Mouse (Mus musculus) forebrain, embryonic 14.5 days (tissue): ENCODE measurements around the gene Ptprt. TPM values are rescaled to one million over a fixed set of nuclear protein-coding genes. Genes with fewer than 3 reads are reported as not detected.
A peak's percentile ranks its signal among the peaks of the same experiment; 100 is the strongest.

ENCODE experiments used
- ATAC-seq: fragments of 200-750 bp; cut with Nextera tagmentation; 2 replicates; pipeline ENCODE4 v1.8.0; 2017; ENCODE audit warnings: mild to moderate bottlenecking, moderate library complexity
- DNase-seq: peaks from one replicate; pipeline ENCODE4 v3.0.0-alpha.2; 2015; ENCODE audit warnings: low spot score
- H3K27ac ChIP-seq: fragments of 300-500 bp; sonication (generic); 2 replicates; pipeline ENCODE4 v1.5.1; 2014; ENCODE audit warnings: low read depth, mild to moderate bottlenecking, control low read depth, low read length, moderate library complexity
- H3K27me3 ChIP-seq: fragments of 300-500 bp; sonication (generic); replicated peaks from 2 replicates; pipeline ENCODE4 v1.6.1; 2014; ENCODE audit warnings: low read length, control low read depth, mixed read lengths; ENCODE audit not compliant: control insufficient read depth, insufficient read depth
- H3K36me3 ChIP-seq: fragments of 300-500 bp; sonication (generic); 2 replicates; pipeline ENCODE4 v1.6.1; 2014; ENCODE audit warnings: low read length, control low read depth; ENCODE audit not compliant: control insufficient read depth, insufficient read depth
- H3K4me1 ChIP-seq: fragments of 300-500 bp; sonication (generic); 2 replicates; pipeline ENCODE4 v1.6.1; 2014; ENCODE audit warnings: antibody characterized with exemption, low read length, control low read depth; ENCODE audit not compliant: control insufficient read depth, insufficient read depth
- H3K4me2 ChIP-seq: fragments of 300-500 bp; sonication (generic); 2 replicates; pipeline ENCODE4 v1.6.1; 2014; ENCODE audit warnings: mild to moderate bottlenecking, control low read depth, low read length
- H3K4me3 ChIP-seq: fragments of 300-500 bp; sonication (generic); 2 replicates; pipeline ENCODE4 v1.5.1; 2014; ENCODE audit warnings: low read depth, low read length, control low read depth
- H3K9ac ChIP-seq: fragments of 300-500 bp; sonication (generic); 2 replicates; pipeline ENCODE4 v1.6.1; 2014; ENCODE audit warnings: mild to moderate bottlenecking, low read length, control low read depth, moderate library complexity
- H3K9me3 ChIP-seq: fragments of 300-500 bp; sonication (generic); replicated peaks from 2 replicates; pipeline ENCODE4 v1.6.1; 2016; ENCODE audit warnings: low read length, control low read depth, mixed read lengths; ENCODE audit not compliant: control insufficient read depth
- WGBS: fragments of 180-500 bp; shearing (Covaris S2); extraction: QIAGEN DNeasy Blood & Tissue Kit; methylation state at CpG from one replicate; pipeline ENCODE4 v1.1.7; 2014; 5-methylcytosine and 5-hydroxymethylcytosine counted together
- polyA plus RNA-seq: library from polyadenylated mRNA; unstranded; fragments of >200 nt; fragmentation: Nextera tagmentation; extraction: Ambion mirVana; gene quantifications from 2 replicates; pipeline ENCODE4 v1.2.1, GENCODE M21; 2014

The Ptprt gene
- polyA plus RNA-seq, 1 experiment from 2014 or later = 3.6 TPM

DNA sequence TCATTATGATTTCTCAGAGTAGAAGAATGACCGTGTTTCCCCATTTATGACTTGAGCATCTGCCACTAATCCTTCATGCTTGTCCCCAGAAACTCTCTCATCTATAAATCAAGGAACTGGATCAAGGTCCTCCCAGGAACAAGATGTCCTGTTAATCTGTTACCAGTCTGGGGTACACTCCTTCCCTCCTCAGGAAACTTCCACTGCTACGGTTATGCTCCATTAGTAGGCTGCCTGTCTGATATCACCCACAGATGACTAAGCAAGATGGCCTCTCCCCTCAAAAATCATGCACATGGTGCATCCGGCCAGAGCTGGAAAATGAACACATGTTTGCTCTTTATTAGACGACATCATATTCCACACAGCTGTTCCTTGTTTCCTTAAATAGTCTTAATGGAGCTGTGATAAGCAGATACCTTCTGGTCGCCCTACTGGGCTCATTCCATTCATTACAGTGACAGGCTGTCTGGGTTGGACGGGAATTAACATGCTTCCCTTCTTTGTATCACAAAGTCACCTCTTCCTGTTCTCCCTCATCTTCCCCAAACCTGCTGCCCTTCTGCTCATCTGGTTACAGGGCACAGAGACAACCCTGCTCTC is 1060.6 kb downstream of the Ptprt start:
- H3K4me1 ChIP-seq = no peaks in the 10 kb centered on the region
- H3K27me3 ChIP-seq = no peaks in the 10 kb centered on the region
- no peak overlapping the region for H3K4me2 ChIP-seq
- H3K27ac ChIP-seq = no peak overlapping the region
- no peaks in the 10 kb centered on the region for H3K9me3 ChIP-seq
- H3K36me3 ChIP-seq = no peaks in the 10 kb centered on the region
- DNase-seq (no peak), ATAC-seq (no peak)
- H3K9ac ChIP-seq = no peak overlapping the region
- 69% methylated on average over 6 of the region's 6 CpGs for WGBS
- H3K4me3 ChIP-seq = no peak overlapping the region

DNA sequence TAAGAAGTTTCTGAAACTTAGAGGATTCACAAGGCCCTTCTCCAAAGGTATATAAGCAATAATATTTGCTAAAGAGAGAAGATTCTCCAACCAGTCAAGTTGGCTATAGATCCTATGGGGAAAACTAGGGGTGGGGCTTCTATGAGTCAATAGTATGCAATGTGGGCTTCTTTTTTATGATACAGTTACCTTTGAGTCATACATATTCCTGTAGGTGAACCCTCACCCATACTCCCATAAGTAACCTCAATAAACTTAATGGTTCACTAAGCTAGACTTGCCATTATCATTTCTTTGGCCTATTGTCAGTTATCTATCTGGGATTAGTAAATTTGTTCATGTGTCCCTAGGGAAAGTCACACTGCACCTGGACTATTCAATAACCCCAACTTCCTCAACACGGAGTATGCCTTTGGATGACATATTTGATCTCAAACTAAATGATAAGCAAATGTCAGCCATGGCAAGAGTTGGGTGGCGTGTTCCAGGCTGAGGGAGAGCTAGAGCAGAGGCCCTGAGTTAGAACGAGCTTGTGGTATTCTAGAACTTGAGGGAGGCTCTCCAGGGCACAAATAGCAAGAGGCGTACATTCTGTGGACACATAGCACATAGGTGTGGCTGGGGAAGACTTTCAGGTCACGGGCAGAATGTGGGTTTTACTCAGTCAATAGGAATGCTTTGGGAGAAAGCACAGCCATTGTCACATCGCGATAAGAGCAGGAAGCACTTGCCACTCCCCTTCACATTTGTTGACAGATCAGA is 1067.4 kb downstream of the Ptprt start:
- no peak for DNase-seq
- Histone ChIP-seq H3K9me3 (no peaks in the 10 kb centered on the region), H3K27ac (no peak overlapping the region), H3K36me3 (no peaks in the 10 kb centered on the region), H3K9ac (no peak overlapping the region), H3K27me3 (no peaks in the 10 kb centered on the region), H3K4me1 (no peaks in the 10 kb centered on the region), H3K4me3 (no peak overlapping the region), H3K4me2 (no peak overlapping the region)
- no peak for ATAC-seq
- WGBS = 93% methylated on average over 7 of the region's 7 CpGs

DNA sequence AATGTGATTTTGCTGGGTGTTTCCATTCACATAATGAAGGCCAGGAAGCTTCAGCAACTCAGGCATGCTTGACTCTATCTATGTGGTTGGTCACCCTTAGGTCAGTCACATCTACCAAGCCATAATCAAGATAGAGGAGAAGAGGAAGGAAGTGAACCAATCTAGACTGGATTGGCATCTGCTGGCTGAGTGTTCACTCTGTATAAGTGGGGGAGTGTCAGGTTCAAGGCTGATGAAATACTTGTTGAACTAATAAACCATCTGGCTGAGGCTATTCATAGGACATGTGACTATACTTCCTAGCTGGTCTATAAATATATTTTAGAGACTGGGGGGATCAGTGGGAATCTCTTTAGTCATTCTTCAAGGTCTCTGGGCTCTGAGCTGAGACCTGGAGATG is 1086.5 kb downstream of the Ptprt start:
- no peak overlapping the region for H3K27ac ChIP-seq
- H3K36me3 ChIP-seq = no peaks in the 10 kb centered on the region
- ATAC-seq = no peak

DNA sequence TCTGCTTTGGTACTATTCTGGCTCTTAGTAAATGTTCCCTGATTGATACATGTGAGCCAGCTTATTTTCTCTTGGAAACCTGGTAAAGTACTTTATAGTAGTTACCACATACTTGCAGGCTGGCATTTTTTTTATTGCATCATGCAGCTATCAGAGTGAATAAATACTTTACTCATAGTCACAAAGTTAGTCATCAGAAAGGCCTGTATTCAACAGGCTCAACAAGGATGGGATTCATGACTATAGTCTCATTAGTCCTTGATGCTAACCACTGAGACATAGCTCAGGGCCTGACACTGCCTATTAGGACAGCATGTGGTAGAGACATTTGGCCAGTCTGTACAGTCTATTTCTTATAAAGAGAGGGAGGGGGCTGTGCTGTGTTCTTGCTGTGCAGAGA is 1088.7 kb downstream of the Ptprt start:
- ATAC-seq (no peak), DNase-seq (no peak)
- Histone ChIP-seq H3K9ac (no peak overlapping the region), H3K27me3 (no peaks in the 10 kb centered on the region), H3K9me3 (no peaks in the 10 kb centered on the region), H3K4me3 (no peak overlapping the region), H3K4me1 (no peaks in the 10 kb centered on the region), H3K36me3 (no peaks in the 10 kb centered on the region), H3K27ac (no peak overlapping the region), H3K4me2 (no peak overlapping the region)

More for the DNA sequence above, 1086.5 kb downstream of the Ptprt start:
- Histone ChIP-seq H3K4me3 (no peak overlapping the region), H3K9ac (no peak overlapping the region), H3K4me1 (no peaks in the 10 kb centered on the region), H3K9me3 (no peaks in the 10 kb centered on the region), H3K4me2 (no peak overlapping the region), H3K27me3 (no peaks in the 10 kb centered on the region)
- DNase-seq = no peak

DNA sequence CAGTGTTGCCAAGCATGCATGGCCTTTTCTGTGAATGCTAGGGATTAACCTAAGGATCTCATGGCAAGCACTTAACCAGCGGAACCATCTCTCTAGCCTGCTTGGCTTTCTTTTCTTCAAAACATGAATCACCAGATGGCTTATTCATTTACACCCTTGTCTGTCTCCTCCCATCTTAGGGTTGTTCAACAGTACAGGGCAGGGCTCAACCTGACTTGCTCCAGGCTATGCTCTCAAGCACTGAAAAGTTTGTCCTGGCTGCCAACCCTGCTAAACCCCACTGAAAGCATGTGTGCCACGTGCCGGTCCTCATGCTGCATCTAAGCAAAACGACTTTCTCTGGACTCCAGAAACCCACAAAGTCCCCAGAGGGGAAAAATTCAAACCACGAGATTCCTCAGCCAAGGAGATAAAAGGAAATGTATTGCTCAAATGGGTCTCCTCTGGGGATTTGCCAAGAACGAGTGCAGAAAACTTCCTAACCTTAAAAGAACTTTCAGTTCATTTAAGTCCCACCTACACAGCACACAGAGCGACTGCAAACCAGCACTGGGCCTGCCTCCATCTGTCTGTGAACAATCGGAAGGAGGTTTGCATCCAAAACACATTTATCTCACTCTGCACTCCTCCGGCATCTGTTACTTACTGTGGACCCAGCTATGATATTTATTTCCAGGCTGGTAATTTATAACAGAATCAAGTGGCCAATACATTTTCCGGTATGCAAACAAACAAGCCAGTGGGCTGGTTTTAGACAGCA is 1090.5 kb downstream of the Ptprt start:
- no peaks in the 10 kb centered on the region for H3K9me3 ChIP-seq
- H3K27ac ChIP-seq = no peak overlapping the region
- no peaks in the 10 kb centered on the region for H3K4me1 ChIP-seq
- H3K4me2 ChIP-seq = no peak overlapping the region
- DNase-seq (peak; percentile 10), ATAC-seq (no peak)
- WGBS = 71% methylated on average over 10 of the region's 10 CpGs
- no peak overlapping the region for H3K9ac ChIP-seq
- no peaks in the 10 kb centered on the region for H3K27me3 ChIP-seq
- H3K36me3 ChIP-seq = no peaks in the 10 kb centered on the region
- no peak overlapping the region for H3K4me3 ChIP-seq

DNA sequence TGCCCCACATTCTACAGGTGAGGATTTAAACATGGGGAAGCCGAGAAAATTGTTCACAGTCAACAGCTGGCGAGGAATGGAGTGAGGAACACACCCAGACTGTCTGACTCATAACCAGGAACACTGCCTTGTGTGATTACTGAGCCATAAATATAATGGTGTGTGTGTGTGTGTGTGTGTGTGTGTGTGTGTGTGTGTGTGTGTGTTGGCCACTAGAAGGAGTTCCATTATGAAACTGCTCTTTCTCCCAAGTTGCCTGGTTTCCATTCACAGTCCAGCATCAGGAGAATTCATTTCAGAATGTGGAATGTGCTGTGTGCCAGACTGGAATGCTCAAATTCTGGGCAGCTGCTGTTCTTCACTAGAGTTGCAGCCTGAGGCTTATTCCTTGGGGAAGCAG is 1099.4 kb downstream of the Ptprt start:
- 77% methylated on average over 2 of the region's 2 CpGs for WGBS
- H3K27me3 ChIP-seq = no peaks in the 10 kb centered on the region
- no peak overlapping the region for H3K27ac ChIP-seq
- no peak overlapping the region for H3K4me3 ChIP-seq
- no peaks in the 10 kb centered on the region for H3K36me3 ChIP-seq
- no peaks in the 10 kb centered on the region for H3K9me3 ChIP-seq
- H3K9ac ChIP-seq = no peak overlapping the region
- DNase-seq (no peak), ATAC-seq (no peak)
- H3K4me1 ChIP-seq = no peaks in the 10 kb centered on the region
- no peak overlapping the region for H3K4me2 ChIP-seq

DNA sequence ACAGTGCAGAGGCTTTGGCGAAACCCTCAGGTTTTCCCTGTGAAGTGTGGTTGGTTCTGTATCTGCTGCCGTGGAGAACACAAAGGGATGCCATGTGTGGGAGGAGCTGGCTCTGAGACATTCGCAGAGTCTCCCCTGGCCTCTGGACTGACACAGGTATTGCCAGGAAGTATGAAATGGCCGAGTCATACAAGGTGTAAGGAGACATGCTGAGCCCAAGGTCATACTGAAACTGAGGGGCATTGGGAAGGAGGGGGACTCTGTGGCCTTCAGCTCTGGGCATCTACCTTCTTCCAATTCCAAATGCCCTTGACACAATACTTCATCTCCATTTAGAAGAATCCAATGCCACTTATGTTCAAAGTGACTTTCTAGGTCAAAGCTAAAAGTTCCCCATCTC is 1103.1 kb downstream of the Ptprt start:
- H3K4me3 ChIP-seq = no peak overlapping the region
- no peak overlapping the region for H3K27ac ChIP-seq
- H3K4me1 ChIP-seq = no peaks in the 10 kb centered on the region
- H3K27me3 ChIP-seq = no peaks in the 10 kb centered on the region
- ATAC-seq (no peak), DNase-seq (no peak)
- H3K9ac ChIP-seq = no peak overlapping the region
- no peaks in the 10 kb centered on the region for H3K9me3 ChIP-seq
- no peak overlapping the region for H3K4me2 ChIP-seq
- no peaks in the 10 kb centered on the region for H3K36me3 ChIP-seq
- WGBS = 84% methylated on average over 4 of the region's 4 CpGs

DNA sequence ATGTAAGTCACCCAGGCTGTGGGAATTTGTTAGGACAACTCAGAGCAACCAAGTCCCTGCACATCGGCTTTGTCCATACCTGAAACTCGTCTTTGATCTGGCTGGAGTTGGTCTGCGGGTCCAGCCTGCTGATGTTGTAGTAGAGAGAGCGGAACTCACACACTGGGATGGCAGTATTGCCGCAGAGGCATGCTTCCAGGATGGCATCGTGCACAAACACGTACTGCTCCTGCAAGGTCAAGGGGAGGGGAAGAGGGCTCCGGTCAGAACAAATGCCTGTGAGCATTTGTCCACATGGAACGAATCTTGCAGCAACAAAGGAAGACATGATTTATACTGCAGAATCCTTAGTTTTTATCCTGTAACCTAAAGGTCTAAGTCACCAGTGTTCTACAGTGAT is 1107.3 kb downstream of the Ptprt start:
- 90% methylated on average over 9 of the region's 9 CpGs for WGBS
- no peak overlapping the region for H3K27ac ChIP-seq
- ATAC-seq = no peak

DNA sequence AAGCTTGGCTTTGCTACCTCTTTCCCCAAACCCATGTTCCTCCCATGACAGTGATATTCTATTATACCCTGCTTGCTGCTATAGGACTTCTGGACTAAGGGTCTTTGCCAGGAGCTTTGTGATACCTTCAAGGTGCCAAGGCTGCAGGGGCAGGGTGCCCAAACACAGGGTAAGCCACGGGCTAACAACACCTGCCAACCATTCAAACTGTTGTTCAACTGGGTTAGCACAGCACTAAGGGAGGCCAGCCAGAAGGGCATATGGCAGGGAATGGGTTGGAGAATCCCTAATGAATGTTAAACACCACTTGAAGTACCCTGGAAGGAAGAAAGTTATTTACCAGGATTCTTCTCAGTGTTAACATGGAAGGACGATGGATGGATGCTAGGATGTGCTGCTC is 1108.9 kb downstream of the Ptprt start:
- WGBS = 78% methylated on average over 2 of the region's 2 CpGs
- Histone ChIP-seq H3K27me3 (no peaks in the 10 kb centered on the region), H3K9ac (no peak overlapping the region), H3K27ac (no peak overlapping the region), H3K9me3 (no peaks in the 10 kb centered on the region), H3K4me1 (peaks cover 3% of the 10 kb centered on the region; the same call in 1 of the 2 replicates), H3K4me2 (no peak overlapping the region), H3K36me3 (no peaks in the 10 kb centered on the region), H3K4me3 (no peak overlapping the region)
- DNase-seq (no peak), ATAC-seq (no peak)

More for the DNA sequence above, 1107.3 kb downstream of the Ptprt start:
- Histone ChIP-seq H3K4me2 (no peak overlapping the region), H3K4me1 (no peaks in the 10 kb centered on the region), H3K9me3 (no peaks in the 10 kb centered on the region), H3K9ac (no peak overlapping the region), H3K36me3 (no peaks in the 10 kb centered on the region), H3K4me3 (no peak overlapping the region), H3K27me3 (no peaks in the 10 kb centered on the region)
- DNase-seq = no peak
